Mouse (Mus musculus) heart, adult 2 months (tissue): ENCODE data around the gene Zscan25. TPM values are rescaled to one million over a fixed set of nuclear protein-coding genes. Genes with fewer than 3 reads are reported as not detected.
A peak's percentile ranks its signal among the peaks of the same experiment; 100 is the strongest.

Source experiments
- DNase-seq, 2 experiments: peaks; one replicate each; pipeline ENCODE4 v3.0.0; 2021
- H3K27ac ChIP-seq: fragments of 200-600 bp; 2 replicates; pipeline ENCODE4 v1.8.1; 2022
- H3K27me3 ChIP-seq: fragments of 200-500 bp; 2 replicates; pipeline ENCODE4 v1.6.1; 2012; ENCODE audit warnings: mild to moderate bottlenecking, low read length, inconsistent platforms, mixed read lengths; ENCODE audit not compliant: control insufficient read depth, insufficient read depth
- H3K36me3 ChIP-seq: fragments of 200-500 bp; 2 replicates; pipeline ENCODE4 v1.6.1; 2012; ENCODE audit warnings: low read length, inconsistent platforms; ENCODE audit not compliant: control insufficient read depth, insufficient read depth
- H3K4me1 ChIP-seq: fragments of 200-500 bp; 2 replicates; pipeline ENCODE4 v1.6.1; 2011; ENCODE audit warnings: low read length; ENCODE audit not compliant: control insufficient read depth, insufficient read depth
- H3K4me3 ChIP-seq: fragments of 200-600 bp; 2 replicates; pipeline ENCODE4 v1.8.1; 2022
- H3K79me2 ChIP-seq: fragments of 200-500 bp; replicated peaks from 2 replicates; pipeline ENCODE4 v1.6.1; 2012; ENCODE audit warnings: mild to moderate bottlenecking, inconsistent platforms, low read length, moderate library complexity, mixed read lengths; ENCODE audit not compliant: control insufficient read depth, insufficient read depth
- H3K9ac ChIP-seq: fragments of 200-500 bp; 2 replicates; pipeline ENCODE4 v1.6.1; 2012; ENCODE audit warnings: low read depth, mild to moderate bottlenecking, control low read depth, inconsistent platforms, low read length, mixed read lengths
- CTCF ChIP-seq: fragments of 200-600 bp; IDR thresholded peaks from 2 replicates; pipeline ENCODE4 v1.8.1; 2022; ENCODE audit warnings: antibody characterized with exemption, mild to moderate bottlenecking, moderate library complexity
- EP300 ChIP-seq: fragments of 200-500 bp; IDR thresholded peaks from 2 replicates; pipeline ENCODE4 v1.6.1; 2011; ENCODE audit warnings: low read depth, low read length, control low read depth; ENCODE audit not compliant: insufficient read depth
- POLR2A ChIP-seq: fragments of 200-500 bp; IDR thresholded peaks from 2 replicates; pipeline ENCODE4 v1.6.1; 2011; ENCODE audit warnings: mild to moderate bottlenecking, low read depth, low read length, control low read depth; ENCODE audit not compliant: insufficient read depth
- WGBS: fragments of 180-500 bp; shearing (Covaris S2); methylation state at CpG from one replicate; pipeline ENCODE4 v1.1.7; 2018; 5-methylcytosine and 5-hydroxymethylcytosine counted together
- intact Hi-C: fragments of 180-260 bp; cut with DNase I; formaldehyde crosslinking; loops from one replicate; pipeline ENCODE4 v1.15.1; 2025
- long read RNA-seq: library from polyadenylated mRNA; stranded (forward); transcript quantifications from one replicate; pipeline ENCODE4 v2.0.0, GENCODE M21; 2021
- polyA plus RNA-seq: library from polyadenylated mRNA; depleted of rRNA; stranded (reverse); fragments of >200 nt; gene quantifications from 2 replicates; pipeline ENCODE4 v1.2.3, GENCODE M21; 2012; rRNA removed
- total RNA-seq, 2 experiments: library from RNA; stranded (reverse); gene quantifications; 2 replicates each; pipeline ENCODE4 v1.2.3; 2021

The Zscan25 gene
- total RNA-seq (1 to 10 TPM; 7.6 to 8.9 TPM), polyA plus RNA-seq (6.9 and 9.0 TPM in 2 replicates)
- long read RNA-seq, partial matches to known transcripts, result 0 of 5 reads
- long read RNA-seq, other reads (novel, unspliced or antisense), result 4 of 5 reads

- Histone ChIP-seq H3K27me3 (no peaks in the 10 kb centered on the region), H3K4me3 (peak within 1 kb of the TSS; percentile 96), H3K9ac (peak within 1 kb of the TSS; percentile 92), H3K4me1 (peaks cover 1% of the 10 kb centered on the region; the same call in 1 of the 2 replicates), H3K27ac (peak within 1 kb of the TSS; percentile 95), H3K36me3 (no peaks in the 10 kb centered on the region), H3K79me2 (no peaks in the 10 kb centered on the region)
- TF ChIP-seq CTCF (no peak), EP300 (0 out of 2 replicates have a peak, but pooled peaks have one; percentile 56), POLR2A (peak; percentile 63)
- DNase-seq, result peak; percentile 91 to 93
- intact Hi-C loops, result loop anchor here (2.0 to 5.0 kb wide), 2 partner anchors 50 to 78 kb away; partner anchors contain the start of genes Zfp655, Zkscan14 and Zkscan5
- under 1% methylated on average over 50 of the region's 50 CpGs for WGBS
These were observed at the start of gene Zscan25 for GRCm38 (mm10) chr5:145280371-145281143. Gene Zscan25 (plus strand): TSS chr5:145280500.

GRCm38 (mm10) chr5:145230641-145231040, 49.7 kb upstream of the Zscan25 start:
- H3K9ac ChIP-seq, result no peak overlapping the region
- H3K4me3 ChIP-seq, result peak overlapping the region; percentile 99
- H3K27me3 ChIP-seq, result no peaks in the 10 kb centered on the region
- no peak for TF ChIP-seq EP300
- no peak for TF ChIP-seq POLR2A
- TF ChIP-seq CTCF, result no peak
- WGBS, result 96% methylated on average over 4 of the region's 4 CpGs
- peaks cover 4% of the 10 kb centered on the region for H3K4me1 ChIP-seq
- H3K36me3 ChIP-seq, result no peaks in the 10 kb centered on the region; the same call in 1 of the 2 replicates
- intact Hi-C loops, result loop anchor here (1.0 to 10.0 kb wide), 4 partner anchors 26 to 134 kb away; partner anchors contain the start of genes Zkscan5 and Zscan25
- H3K27ac ChIP-seq, result peak overlapping the region; percentile 92
- peaks cover 8% of the 10 kb centered on the region for H3K79me2 ChIP-seq
- DNase-seq, result no peak

GRCm38 (mm10) chr5:145231367-145231871, 48.9 kb upstream of the Zscan25 start, which contains the start of gene Zfp655:
Gene Zfp655 (plus strand): TSS chr5:145231715.
- Histone ChIP-seq H3K27me3 (no peaks in the 10 kb centered on the region), H3K9ac (peak within 1 kb of the TSS; percentile 93), H3K36me3 (no peaks in the 10 kb centered on the region; the same call in 1 of the 2 replicates), H3K4me1 (peaks cover 4% of the 10 kb centered on the region), H3K4me3 (peak within 1 kb of the TSS; percentile 99), H3K27ac (peak within 1 kb of the TSS; percentile 92), H3K79me2 (peaks cover 8% of the 10 kb centered on the region)
- under 1% methylated on average over 42 of the region's 42 CpGs for WGBS
- no peak for TF ChIP-seq CTCF
- TF ChIP-seq POLR2A, result peak; percentile 98
- peak; percentile 97 for TF ChIP-seq EP300
- DNase-seq, result peak; percentile 99
- intact Hi-C loops, result loop anchor here (1.0 to 10.0 kb wide), 4 partner anchors 27 to 133 kb away; partner anchors contain the start of genes Zkscan5 and Zscan25

GRCm38 (mm10) chr5:145231893-145232411, 48.3 kb upstream of the Zscan25 start:
- peaks cover 8% of the 10 kb centered on the region for H3K79me2 ChIP-seq
- TF ChIP-seq CTCF, result no peak
- TF ChIP-seq POLR2A, result no peak
- no peak for TF ChIP-seq EP300
- H3K27me3 ChIP-seq, result no peaks in the 10 kb centered on the region
- DNase-seq, result no peak
- peaks cover 4% of the 10 kb centered on the region for H3K4me1 ChIP-seq
- WGBS, result under 1% methylated on average over 48 of the region's 49 CpGs
- H3K36me3 ChIP-seq, result no peaks in the 10 kb centered on the region; the same call in 1 of the 2 replicates
- peak overlapping the region; percentile 99 for H3K4me3 ChIP-seq
- H3K27ac ChIP-seq, result peak overlapping the region; percentile 92
- H3K9ac ChIP-seq, result peak overlapping the region; percentile 93
- intact Hi-C loops, result loop anchor here (1.0 to 10.0 kb wide), 4 partner anchors 28 to 133 kb away; partner anchors contain the start of genes Zkscan5 and Zscan25

GRCm38 (mm10) chr5:145234636-145235035, 45.7 kb upstream of the Zscan25 start:
- TF ChIP-seq EP300, result no peak
- peak; percentile 66 for TF ChIP-seq CTCF
- TF ChIP-seq POLR2A, result no peak
- H3K4me1 ChIP-seq, result peaks cover 4% of the 10 kb centered on the region
- intact Hi-C loops, result loop anchor here (10.0 kb wide), 1 partner anchor 130 kb away; no protein-coding TSS in a partner anchor
- H3K79me2 ChIP-seq, result peaks cover 10% of the 10 kb centered on the region
- peaks cover 18% of the 10 kb centered on the region for H3K36me3 ChIP-seq
- no peak for DNase-seq
- H3K27me3 ChIP-seq, result no peaks in the 10 kb centered on the region
- H3K27ac ChIP-seq, result no peak overlapping the region
- H3K4me3 ChIP-seq, result no peak overlapping the region
- no peak overlapping the region for H3K9ac ChIP-seq
